Mouse (Mus musculus) liver, postnatal 0 days (tissue): ENCODE measurements around the gene Dusp7. TPM values are rescaled to one million over a fixed set of nuclear protein-coding genes. Genes with fewer than 3 reads are reported as not detected.

Experiments
- ATAC-seq: fragments of 200-750 bp; cut with Nextera tagmentation; 2 replicates; pipeline ENCODE4 v1.8.0; 2017; ENCODE audit warnings: mild to moderate bottlenecking, moderate library complexity
- DNase-seq: peaks from one replicate; pipeline ENCODE4 v3.0.0-alpha.2; 2016
- H3K27ac ChIP-seq: fragments of 300-500 bp; sonication (generic); 2 replicates; pipeline ENCODE4 v1.5.1; 2014; ENCODE audit warnings: antibody characterized with exemption, moderate library complexity, mild to moderate bottlenecking, low read depth
- H3K27me3 ChIP-seq: fragments of 300-500 bp; sonication (generic); 2 replicates; pipeline ENCODE4 v1.6.1; 2014; ENCODE audit warnings: low read length, control low read depth, mixed read lengths; ENCODE audit not compliant: insufficient read depth
- H3K36me3 ChIP-seq: fragments of 300-500 bp; sonication (generic); replicated peaks from 2 replicates; pipeline ENCODE4 v1.6.1; 2014; ENCODE audit warnings: mild to moderate bottlenecking, control low read depth, low read length, moderate library complexity, mixed read lengths; ENCODE audit not compliant: insufficient read depth
- H3K4me1 ChIP-seq: fragments of 300-500 bp; sonication (generic); 2 replicates; pipeline ENCODE4 v1.6.1; 2014; ENCODE audit warnings: antibody characterized with exemption, mild to moderate bottlenecking, control low read depth; ENCODE audit not compliant: insufficient read depth
- H3K4me2 ChIP-seq: fragments of 300-500 bp; sonication (generic); 2 replicates; pipeline ENCODE4 v1.6.1; 2014; ENCODE audit warnings: low read depth, mild to moderate bottlenecking, low read length, moderate library complexity, mixed read lengths
- H3K4me3 ChIP-seq: fragments of 300-500 bp; sonication (generic); 2 replicates; pipeline ENCODE4 v1.5.1; 2014; ENCODE audit warnings: low read depth, low read length
- H3K9ac ChIP-seq: fragments of 300-500 bp; sonication (generic); replicated peaks from 2 replicates; pipeline ENCODE4 v1.6.1; 2014; ENCODE audit warnings: mild to moderate bottlenecking, moderate library complexity
- H3K9me3 ChIP-seq: fragments of 300-500 bp; sonication (generic); 2 replicates; pipeline ENCODE4 v1.6.1; 2016; ENCODE audit warnings: mild to moderate bottlenecking, control low read depth, low read length, mixed read lengths
- CTCF ChIP-seq: sonication (generic); IDR thresholded peaks from 2 replicates; pipeline ENCODE4 v1.5.1; 2016; ENCODE audit warnings: antibody characterized with exemption, low read depth
- EP300 ChIP-seq: IDR thresholded peaks from 2 replicates; pipeline ENCODE4 v1.6.1; 2016; ENCODE audit warnings: antibody characterized with exemption, low read depth, mild to moderate bottlenecking
- WGBS: fragments of 180-500 bp; shearing (Covaris S2); extraction: QIAGEN DNeasy Blood & Tissue Kit; methylation state at CpG from one replicate; pipeline ENCODE4 v1.1.7; 2014; ENCODE audit not compliant: insufficient replicate concordance; 5-methylcytosine and 5-hydroxymethylcytosine counted together
- polyA plus RNA-seq: library from polyadenylated mRNA; unstranded; fragments of >200 nt; fragmentation: Nextera tagmentation; extraction: Ambion mirVana; gene quantifications from 2 replicates; pipeline ENCODE4 v1.2.1, GENCODE M21; 2015

Dusp7 gene
- polyA plus RNA-seq, 1 experiment from 2014 or later = 3.4 TPM

DNA sequence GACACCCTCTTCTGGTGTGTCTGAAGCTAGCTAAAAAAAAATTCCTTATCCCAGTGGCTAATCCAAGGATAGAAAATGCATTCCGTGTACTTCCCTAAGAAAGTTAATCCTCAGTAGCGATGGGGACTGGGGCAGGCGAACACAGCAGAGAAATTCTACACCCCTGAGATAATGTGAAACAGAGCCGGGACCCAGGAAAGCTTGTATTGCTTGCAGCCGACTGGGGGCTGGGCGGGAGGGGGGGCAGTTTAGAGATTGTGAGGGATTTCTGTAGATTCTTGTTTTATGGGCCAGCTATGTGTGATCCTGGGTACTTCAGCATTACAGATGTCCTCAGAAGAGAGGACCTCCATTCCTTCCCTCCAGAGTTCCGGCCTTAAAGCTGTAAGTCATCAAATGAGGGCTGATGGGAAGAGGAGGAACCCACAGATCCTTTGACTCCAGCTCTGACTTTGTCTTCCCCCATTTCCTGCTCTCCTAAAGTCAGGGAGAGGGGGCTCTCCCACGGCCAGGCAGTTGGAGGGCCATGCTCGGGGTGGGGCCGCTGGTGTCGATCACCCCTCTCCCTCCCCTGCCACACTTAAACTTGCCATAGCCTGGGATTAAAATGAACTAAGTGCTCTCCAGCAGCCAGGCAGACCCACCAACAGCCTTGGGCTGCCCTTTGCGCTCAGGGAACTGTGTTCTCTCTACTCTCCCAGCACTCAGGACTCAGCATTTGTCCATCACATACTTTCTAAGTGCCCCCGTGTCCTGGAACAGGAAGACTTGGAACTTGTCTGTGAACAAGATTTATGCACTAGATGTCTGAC, 27.7 kb upstream of the Dusp7 start:
- H3K27ac ChIP-seq = no peak overlapping the region
- no peaks in the 10 kb centered on the region for H3K36me3 ChIP-seq
- 70% methylated on average over 13 of the region's 13 CpGs for WGBS
- no peak overlapping the region for H3K9ac ChIP-seq
- no peak for TF ChIP-seq EP300
- no peak for TF ChIP-seq CTCF
- no peak overlapping the region for H3K4me2 ChIP-seq
- no peaks in the 10 kb centered on the region for H3K9me3 ChIP-seq
- no peaks in the 10 kb centered on the region for H3K4me1 ChIP-seq
- H3K4me3 ChIP-seq = no peak overlapping the region
- DNase-seq (no peak), ATAC-seq (no peak)
- no peaks in the 10 kb centered on the region for H3K27me3 ChIP-seq

GRCm38 (mm10) chr9:106341313-106341686, 27.1 kb upstream of the Dusp7 start:
- H3K4me2 ChIP-seq = no peak overlapping the region
- ATAC-seq (no peak), DNase-seq (no peak)
- no peaks in the 10 kb centered on the region for H3K4me1 ChIP-seq
- no peaks in the 10 kb centered on the region for H3K27me3 ChIP-seq
- no peak for TF ChIP-seq CTCF
- no peak for TF ChIP-seq EP300
- H3K9ac ChIP-seq = no peak overlapping the region
- H3K9me3 ChIP-seq = no peaks in the 10 kb centered on the region
- H3K27ac ChIP-seq = no peak overlapping the region
- H3K4me3 ChIP-seq = no peak overlapping the region
- no peaks in the 10 kb centered on the region for H3K36me3 ChIP-seq
- WGBS = 73% methylated on average over 3 of the region's 3 CpGs

DNA sequence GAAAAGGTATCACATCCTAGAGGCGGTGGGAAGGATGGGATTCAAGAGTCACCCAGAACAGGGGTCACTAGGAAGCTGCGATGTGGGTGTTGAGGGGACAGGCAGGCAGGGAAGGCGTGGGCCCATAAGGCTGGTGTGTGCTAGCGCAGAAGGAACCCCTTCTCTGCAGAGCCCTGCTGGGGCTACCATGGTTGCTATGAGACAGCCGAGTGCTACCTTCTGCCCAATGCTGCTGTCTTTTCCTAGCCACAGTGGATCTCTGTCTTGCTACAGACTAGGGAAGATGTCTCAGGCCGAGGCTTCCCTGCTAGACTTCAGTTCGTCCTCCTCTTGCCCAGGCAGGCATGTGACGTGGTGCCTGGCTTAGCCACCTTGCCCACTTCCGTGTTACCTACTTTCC, 25.9 kb upstream of the Dusp7 start:
- no peak for ATAC-seq
- Histone ChIP-seq H3K27me3 (no peaks in the 10 kb centered on the region), H3K9ac (no peak overlapping the region), H3K4me2 (no peak overlapping the region), H3K9me3 (no peaks in the 10 kb centered on the region), H3K4me1 (no peaks in the 10 kb centered on the region), H3K27ac (no peak overlapping the region), H3K4me3 (no peak overlapping the region), H3K36me3 (no peaks in the 10 kb centered on the region)
- no peak for DNase-seq
- TF ChIP-seq EP300 = no peak
- TF ChIP-seq CTCF = no peak
- 83% methylated on average over 9 of the region's 9 CpGs for WGBS

DNA sequence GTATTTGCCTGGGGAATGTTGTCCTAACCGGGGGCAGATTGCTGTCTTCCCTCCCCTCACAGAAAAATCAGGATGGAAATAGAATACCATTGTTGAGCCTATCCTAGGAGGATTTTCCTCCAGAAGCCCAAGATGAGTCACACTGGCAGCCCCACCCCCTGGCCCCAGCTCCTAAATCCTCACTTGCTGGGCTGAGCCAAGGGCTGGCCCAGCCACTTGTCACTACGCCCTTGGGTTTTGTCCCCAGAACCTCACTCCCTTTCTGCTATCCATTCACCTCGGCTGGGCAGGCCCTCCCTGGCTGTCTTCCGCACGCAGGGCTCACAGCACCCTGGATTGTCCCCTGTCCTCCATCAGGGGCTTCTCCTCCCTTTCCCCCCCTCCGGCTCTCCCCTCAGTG, 23.3 kb upstream of the Dusp7 start:
- no peak overlapping the region for H3K4me3 ChIP-seq
- no peak for ATAC-seq
- H3K36me3 ChIP-seq = no peaks in the 10 kb centered on the region
- H3K9ac ChIP-seq = no peak overlapping the region
- no peak overlapping the region for H3K4me2 ChIP-seq
- 72% methylated on average over 6 of the region's 6 CpGs for WGBS
- TF ChIP-seq EP300 (no peak), CTCF (no peak)
- no peak overlapping the region for H3K27ac ChIP-seq
- no peak for DNase-seq
- no peaks in the 10 kb centered on the region for H3K9me3 ChIP-seq
- H3K4me1 ChIP-seq = no peaks in the 10 kb centered on the region
- no peaks in the 10 kb centered on the region for H3K27me3 ChIP-seq

DNA sequence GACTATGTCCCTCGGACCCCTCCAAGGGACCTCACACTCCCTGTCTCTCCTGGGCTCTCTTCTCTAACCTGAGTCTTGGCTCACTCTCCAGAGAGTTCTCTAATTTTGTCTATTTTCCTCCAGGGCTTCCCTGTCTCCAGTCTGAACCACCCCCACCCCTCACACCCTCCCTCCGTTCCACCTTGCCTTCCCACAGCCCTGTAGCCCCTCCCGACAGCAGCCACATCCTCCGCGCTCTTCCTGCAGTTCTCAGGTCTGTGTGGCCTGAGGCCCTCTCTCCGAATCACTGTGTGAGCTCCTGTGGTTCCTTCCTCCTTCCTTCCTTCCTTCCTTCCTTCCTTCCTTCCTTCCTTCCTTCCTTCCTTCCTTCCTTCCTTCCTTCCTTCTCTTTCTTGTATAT, 22.8 kb upstream of the Dusp7 start:
- no peaks in the 10 kb centered on the region for H3K36me3 ChIP-seq

DNA sequence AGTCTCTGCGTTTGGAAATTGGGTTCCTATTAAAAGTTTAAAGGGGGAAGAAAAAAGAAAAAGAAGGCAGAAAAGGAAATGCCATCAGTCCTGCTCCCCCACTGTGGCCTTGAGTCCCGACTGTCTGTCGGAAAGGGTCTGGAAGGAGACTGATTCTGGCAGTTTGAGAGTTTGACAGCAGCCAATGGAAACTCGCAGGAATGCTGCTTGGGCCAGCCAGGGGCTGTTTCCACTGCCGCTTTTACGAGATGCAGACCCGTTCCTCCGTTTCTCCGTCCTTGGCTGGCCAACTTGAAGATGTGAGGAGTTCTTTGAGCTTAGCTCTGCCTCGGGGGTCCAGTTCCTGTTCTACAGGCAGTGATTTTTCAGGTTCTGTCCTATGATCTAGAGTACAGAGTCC, 20.2 kb upstream of the Dusp7 start:
- Histone ChIP-seq H3K27ac (no peak overlapping the region), H3K4me1 (no peaks in the 10 kb centered on the region), H3K36me3 (no peaks in the 10 kb centered on the region), H3K9me3 (no peaks in the 10 kb centered on the region), H3K9ac (no peak overlapping the region), H3K27me3 (no peaks in the 10 kb centered on the region), H3K4me3 (no peak overlapping the region), H3K4me2 (no peak overlapping the region)
- ATAC-seq (no peak), DNase-seq (no peak)
- no peak for TF ChIP-seq EP300
- no peak for TF ChIP-seq CTCF
- WGBS = 66% methylated on average over 10 of the region's 10 CpGs

More for the DNA sequence above, 22.8 kb upstream of the Dusp7 start:
- Histone ChIP-seq H3K4me3 (no peak overlapping the region), H3K9me3 (no peaks in the 10 kb centered on the region), H3K27ac (no peak overlapping the region), H3K4me1 (no peaks in the 10 kb centered on the region), H3K9ac (no peak overlapping the region), H3K27me3 (no peaks in the 10 kb centered on the region), H3K4me2 (no peak overlapping the region)
- no peak for ATAC-seq
- no peak for DNase-seq
- no peak for TF ChIP-seq CTCF
- TF ChIP-seq EP300 = no peak
- 58% methylated on average over 6 of the region's 6 CpGs for WGBS

GRCm38 (mm10) chr9:106349075-106349474, 19.4 kb upstream of the Dusp7 start:
- no peaks in the 10 kb centered on the region for H3K27me3 ChIP-seq
- no peaks in the 10 kb centered on the region for H3K4me1 ChIP-seq
- H3K9me3 ChIP-seq = no peaks in the 10 kb centered on the region
- TF ChIP-seq EP300 (no peak), CTCF (peak; percentile 65)
- no peak overlapping the region for H3K4me3 ChIP-seq
- DNase-seq (no peak), ATAC-seq (0 out of 2 replicates have a peak, but pooled peaks have one; percentile 31)
- no peaks in the 10 kb centered on the region for H3K36me3 ChIP-seq
- H3K4me2 ChIP-seq = no peak overlapping the region
- WGBS = 64% methylated on average over 2 of the region's 2 CpGs
- no peak overlapping the region for H3K27ac ChIP-seq
- H3K9ac ChIP-seq = no peak overlapping the region
